Mouse (Mus musculus): ENCODE results near the gene Tlcd1. TPM values are rescaled to one million over a fixed set of nuclear protein-coding genes. Genes with fewer than 3 reads are reported as not detected.

Gene Tlcd1
- polyA plus RNA-seq, 1 experiment from 2014 or later: 28.0 TPM

DNA sequence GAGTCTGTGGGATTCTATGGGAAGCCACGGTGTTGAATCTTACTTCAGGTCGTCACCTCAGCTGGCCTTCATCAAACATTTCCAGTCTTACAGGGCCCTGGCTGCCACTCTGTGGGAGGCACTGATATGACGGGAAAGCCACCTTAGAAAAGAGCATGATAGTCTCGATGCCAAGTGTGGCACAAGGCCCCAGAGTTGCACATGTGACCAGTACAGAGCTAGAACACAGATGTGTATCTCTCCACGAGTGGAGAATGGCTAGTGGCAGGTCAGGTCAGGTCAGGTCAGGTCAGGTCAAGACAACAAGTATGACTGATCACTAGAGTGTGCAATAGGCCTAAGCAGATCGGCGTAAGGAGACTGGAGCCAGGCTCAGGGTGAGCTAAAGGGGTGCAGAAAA is 34.1 kb downstream of the Tlcd1 start:
- no peak overlapping the region for H3K9ac ChIP-seq (replicated peaks; ENCODE audit: low read depth, low read length)
- no peaks in the 10 kb centered on the region for H3K4me1 ChIP-seq (ENCODE audit: control insufficient read depth, insufficient read depth, low read length)
- WGBS: 52% methylated on average over 7 of the region's 7 CpGs
- H3K9me3 ChIP-seq (ENCODE audit: control insufficient read depth, low read depth, low read length): no peaks in the 10 kb centered on the region
- no peak overlapping the region for H3K27ac ChIP-seq (ENCODE audit: low read length)
- H3K4me2 ChIP-seq (replicated peaks; ENCODE audit: low read depth, low read length): no peak overlapping the region
- H3K27me3 ChIP-seq (ENCODE audit: control insufficient read depth, insufficient read depth, low read length): no peaks in the 10 kb centered on the region
- H3K36me3 ChIP-seq (ENCODE audit: control insufficient read depth, insufficient read depth, low read length): peaks cover 86% of the 10 kb centered on the region
- no peak overlapping the region for H3K4me3 ChIP-seq (ENCODE audit: low read depth, low read length)
- ATAC-seq (ENCODE audit: insufficient number of reproducible peaks, insufficient read depth, low FRiP score, low read depth): no peak

DNA sequence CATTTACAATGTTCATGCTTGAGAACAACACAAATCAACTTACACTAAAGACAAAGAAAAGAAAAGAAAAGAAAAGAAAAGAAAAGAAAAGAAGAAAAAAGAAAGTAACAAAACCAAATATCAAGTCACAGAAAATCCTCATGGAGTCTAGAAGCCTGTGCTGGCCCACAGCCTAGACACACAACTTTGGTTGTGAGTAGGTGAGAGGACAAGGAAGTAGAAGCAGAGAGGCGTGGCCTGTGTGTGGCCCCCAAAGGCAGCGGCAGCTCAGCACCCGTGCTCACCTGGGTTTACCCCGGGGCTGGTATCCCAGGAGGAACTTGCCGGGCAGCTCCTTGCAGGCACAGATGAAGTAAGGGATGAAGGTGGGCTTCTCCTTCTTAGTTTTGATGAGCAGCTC is 35.0 kb downstream of the Tlcd1 start:
- no peak for ATAC-seq (ENCODE audit: insufficient number of reproducible peaks, insufficient read depth, low FRiP score, low read depth)
- no peak overlapping the region for H3K9ac ChIP-seq (replicated peaks; ENCODE audit: low read depth, low read length)
- H3K27ac ChIP-seq (ENCODE audit: low read length): no peak overlapping the region
- no peaks in the 10 kb centered on the region for H3K27me3 ChIP-seq (ENCODE audit: control insufficient read depth, insufficient read depth, low read length)
- no peak overlapping the region for H3K4me3 ChIP-seq (ENCODE audit: low read depth, low read length)
- 89% methylated on average over 5 of the region's 5 CpGs for WGBS
- H3K4me1 ChIP-seq (ENCODE audit: control insufficient read depth, insufficient read depth, low read length): no peaks in the 10 kb centered on the region
- H3K4me2 ChIP-seq (replicated peaks; ENCODE audit: low read depth, low read length): no peak overlapping the region
- no peaks in the 10 kb centered on the region for H3K9me3 ChIP-seq (ENCODE audit: control insufficient read depth, low read depth, low read length)
- H3K36me3 ChIP-seq (ENCODE audit: control insufficient read depth, insufficient read depth, low read length): peaks cover 87% of the 10 kb centered on the region

DNA sequence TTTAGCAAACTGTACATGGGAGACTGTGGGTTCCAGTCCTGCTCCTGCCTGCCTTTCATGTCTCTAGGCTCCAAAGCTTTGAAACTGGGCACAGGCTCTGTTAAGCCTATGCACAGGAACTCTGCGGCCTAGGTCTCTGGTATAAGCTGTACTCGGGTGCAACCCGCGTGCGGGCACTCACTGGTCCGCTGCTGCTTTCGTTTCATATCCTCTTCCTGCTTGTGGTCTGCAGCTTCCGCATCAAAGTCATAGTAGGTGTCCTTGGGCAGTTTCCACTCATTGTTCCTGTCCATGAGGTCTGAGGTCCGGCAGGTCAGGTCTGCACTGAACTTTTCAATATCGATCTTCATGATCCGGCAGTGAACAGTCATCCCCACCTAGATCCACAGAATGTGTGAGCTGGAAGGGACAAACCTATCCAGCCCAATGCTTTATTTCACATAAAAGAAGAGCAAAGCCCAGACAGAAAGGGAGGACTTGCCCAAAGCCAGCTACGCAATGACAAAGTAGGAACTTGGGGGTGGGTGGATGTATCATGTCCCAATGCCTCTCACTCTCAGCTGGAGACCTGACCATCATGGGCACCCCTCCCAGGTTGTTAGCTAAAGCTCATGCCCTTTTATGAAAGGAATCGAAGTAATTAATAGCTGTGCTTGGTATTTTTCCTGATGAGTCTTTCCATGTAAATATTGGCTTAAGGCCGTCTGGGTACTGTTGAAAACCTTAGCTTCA is 36.7 kb downstream of the Tlcd1 start:
- H3K9me3 ChIP-seq (ENCODE audit: control insufficient read depth, low read depth, low read length): no peaks in the 10 kb centered on the region
- H3K4me2 ChIP-seq (replicated peaks; ENCODE audit: low read depth, low read length): no peak overlapping the region
- no peak overlapping the region for H3K9ac ChIP-seq (replicated peaks; ENCODE audit: low read depth, low read length)
- H3K36me3 ChIP-seq (ENCODE audit: control insufficient read depth, insufficient read depth, low read length): peaks cover 87% of the 10 kb centered on the region
- WGBS: 95% methylated on average over 14 of the region's 14 CpGs
- no peaks in the 10 kb centered on the region for H3K4me1 ChIP-seq (ENCODE audit: control insufficient read depth, insufficient read depth, low read length)
- no peaks in the 10 kb centered on the region for H3K27me3 ChIP-seq (ENCODE audit: control insufficient read depth, insufficient read depth, low read length)
- ATAC-seq (ENCODE audit: insufficient number of reproducible peaks, insufficient read depth, low FRiP score, low read depth): no peak
- H3K4me3 ChIP-seq (ENCODE audit: low read depth, low read length): no peak overlapping the region
- no peak overlapping the region for H3K27ac ChIP-seq (ENCODE audit: low read length)

DNA sequence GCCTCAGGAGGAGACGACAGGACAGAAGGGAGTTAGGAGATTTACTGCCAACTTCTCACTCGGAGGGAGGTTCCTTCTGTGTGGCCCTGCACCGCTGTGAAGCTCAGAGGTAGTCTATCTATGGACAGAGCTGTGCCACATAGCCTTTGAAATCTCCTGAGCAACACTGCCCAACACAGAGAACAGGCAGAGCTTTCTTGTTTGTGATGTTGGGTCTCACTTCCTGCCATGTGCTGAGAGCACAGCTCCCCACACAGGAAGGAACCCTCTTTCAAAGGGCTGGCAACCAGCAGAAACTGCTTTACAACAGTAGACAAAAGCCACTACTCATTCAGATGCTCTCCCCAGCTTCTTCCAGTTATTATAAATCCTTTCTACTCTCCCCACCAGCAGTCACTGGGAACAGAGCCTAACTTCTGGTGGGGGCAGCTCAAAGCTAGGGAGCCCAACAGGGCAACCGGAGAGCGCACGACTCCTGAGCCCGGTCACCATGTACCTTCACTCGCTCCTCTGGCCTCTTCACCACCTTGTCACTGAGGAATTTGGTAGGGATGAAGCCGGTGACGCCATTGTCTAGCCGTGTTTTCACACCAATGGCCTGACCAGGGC is 39.3 kb downstream of the Tlcd1 start:
- H3K4me3 ChIP-seq (ENCODE audit: low read depth, low read length): no peak overlapping the region
- no peak for ATAC-seq (ENCODE audit: insufficient number of reproducible peaks, insufficient read depth, low FRiP score, low read depth)
- no peaks in the 10 kb centered on the region for H3K4me1 ChIP-seq (ENCODE audit: control insufficient read depth, insufficient read depth, low read length)
- no peaks in the 10 kb centered on the region for H3K27me3 ChIP-seq (ENCODE audit: control insufficient read depth, insufficient read depth, low read length)
- WGBS: 86% methylated on average over 11 of the region's 11 CpGs
- no peak overlapping the region for H3K4me2 ChIP-seq (replicated peaks; ENCODE audit: low read depth, low read length)
- H3K36me3 ChIP-seq (ENCODE audit: control insufficient read depth, insufficient read depth, low read length): peaks cover 86% of the 10 kb centered on the region
- no peak overlapping the region for H3K9ac ChIP-seq (replicated peaks; ENCODE audit: low read depth, low read length)
- H3K27ac ChIP-seq (ENCODE audit: low read length): no peak overlapping the region
- H3K9me3 ChIP-seq (ENCODE audit: control insufficient read depth, low read depth, low read length): no peaks in the 10 kb centered on the region

DNA sequence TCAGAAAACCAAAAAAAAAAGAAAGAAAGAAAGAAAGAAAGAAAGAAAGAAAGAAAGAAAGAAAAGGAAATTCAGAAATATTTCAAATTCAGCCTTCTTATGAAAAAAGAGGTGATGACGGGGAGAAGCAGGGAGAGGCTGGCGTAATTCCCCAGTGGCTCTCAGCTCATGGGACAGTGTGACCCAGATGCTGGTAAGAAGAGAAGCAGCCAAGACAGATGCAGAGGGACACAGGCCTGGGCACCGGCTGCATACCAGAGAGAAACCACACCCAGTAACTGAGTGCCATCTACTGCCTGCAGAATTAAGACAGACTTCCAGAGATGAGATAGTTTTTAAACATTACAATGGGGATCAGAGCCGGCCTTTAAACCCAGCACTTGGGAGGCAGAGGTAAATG is 47.1 kb downstream of the Tlcd1 start:
- Histone ChIP-seq H3K9ac (replicated peaks; ENCODE audit: low read depth, low read length) (no peak overlapping the region), H3K4me2 (replicated peaks; ENCODE audit: low read depth, low read length) (no peak overlapping the region), H3K27ac (ENCODE audit: low read length) (no peak overlapping the region), H3K4me1 (ENCODE audit: control insufficient read depth, insufficient read depth, low read length) (no peaks in the 10 kb centered on the region), H3K9me3 (ENCODE audit: control insufficient read depth, low read depth, low read length) (no peaks in the 10 kb centered on the region), H3K36me3 (ENCODE audit: control insufficient read depth, insufficient read depth, low read length) (peaks cover 96% of the 10 kb centered on the region), H3K27me3 (ENCODE audit: control insufficient read depth, insufficient read depth, low read length) (no peaks in the 10 kb centered on the region), H3K4me3 (ENCODE audit: low read depth, low read length) (no peak overlapping the region)
- 91% methylated on average over 4 of the region's 4 CpGs for WGBS
- no peak for ATAC-seq (ENCODE audit: insufficient number of reproducible peaks, insufficient read depth, low FRiP score, low read depth)

Small RNA genes within 50 kb of the gene (microRNA-seq; reads per million reads assigned to microRNA genes)
- gene Mir7653: not detected

Other genes with a start within 250 kb of the Tlcd1 start
- gene Sez6, start 245.9 kb upstream of the Tlcd1 start, polyA plus RNA-seq (2014; fragmentation: Nextera tagmentation; extraction: Ambion mirVana): 2.1 and 3.0 TPM in 2 replicates
- 16.9 and 22.5 TPM in 2 replicates for gene Phf12, start 194.0 kb upstream of the Tlcd1 start, polyA plus RNA-seq (2014; fragmentation: Nextera tagmentation; extraction: Ambion mirVana)
- 19.1 and 21.4 TPM in 2 replicates for gene Dhrs13, start 144.4 kb upstream of the Tlcd1 start, polyA plus RNA-seq (2014; fragmentation: Nextera tagmentation; extraction: Ambion mirVana)
- 54.1 and 60.6 TPM in 2 replicates for gene Flot2, start 138.8 kb upstream of the Tlcd1 start, polyA plus RNA-seq (2014; fragmentation: Nextera tagmentation; extraction: Ambion mirVana)
- gene Eral1, start 96.3 kb upstream of the Tlcd1 start, polyA plus RNA-seq (2014; fragmentation: Nextera tagmentation; extraction: Ambion mirVana): 33.4 and 33.5 TPM in 2 replicates
- gene Fam222b, start 82.1 kb upstream of the Tlcd1 start, polyA plus RNA-seq (2014; fragmentation: Nextera tagmentation; extraction: Ambion mirVana): 15.2 and 16.4 TPM in 2 replicates
- 53.5 and 54.7 TPM in 2 replicates for gene Traf4, start 11.1 kb upstream of the Tlcd1 start, polyA plus RNA-seq (2014; fragmentation: Nextera tagmentation; extraction: Ambion mirVana)
- gene Nek8, start within 50 bp of the Tlcd1 start, polyA plus RNA-seq (2014; fragmentation: Nextera tagmentation; extraction: Ambion mirVana): 16.0 and 17.4 TPM in 2 replicates
- 1,708 and 1,741 TPM in 2 replicates for gene Rpl23a, start 6.9 kb downstream of the Tlcd1 start, polyA plus RNA-seq (2014; fragmentation: Nextera tagmentation; extraction: Ambion mirVana)
- 156 and 171 TPM in 2 replicates for gene Rab34, start 11.7 kb downstream of the Tlcd1 start, polyA plus RNA-seq (2014; fragmentation: Nextera tagmentation; extraction: Ambion mirVana)
- gene Proca1, start 16.7 kb downstream of the Tlcd1 start, polyA plus RNA-seq (2014; fragmentation: Nextera tagmentation; extraction: Ambion mirVana): 2.7 and 3.3 TPM in 2 replicates
- 101 and 102 TPM in 2 replicates for gene Sdf2, start 69.0 kb downstream of the Tlcd1 start, polyA plus RNA-seq (2014; fragmentation: Nextera tagmentation; extraction: Ambion mirVana)
- 25.3 and 26.2 TPM in 2 replicates for gene Supt6, start 69.3 kb downstream of the Tlcd1 start, polyA plus RNA-seq (2014; fragmentation: Nextera tagmentation; extraction: Ambion mirVana)
- gene 2610507B11Rik, start 85.0 kb downstream of the Tlcd1 start, polyA plus RNA-seq (2014; fragmentation: Nextera tagmentation; extraction: Ambion mirVana): 98.3 and 98.7 TPM in 2 replicates
- 0.17 and 0.32 TPM in 2 replicates for gene BC030499, start 114.1 kb downstream of the Tlcd1 start, polyA plus RNA-seq (2014; fragmentation: Nextera tagmentation; extraction: Ambion mirVana)
- gene Spag5, start 124.8 kb downstream of the Tlcd1 start, polyA plus RNA-seq (2014; fragmentation: Nextera tagmentation; extraction: Ambion mirVana): 40.5 and 44.6 TPM in 2 replicates
- 18.8 and 21.2 TPM in 2 replicates for gene Aldoc, start 146.3 kb downstream of the Tlcd1 start, polyA plus RNA-seq (2014; fragmentation: Nextera tagmentation; extraction: Ambion mirVana)
- gene Pigs, start 151.7 kb downstream of the Tlcd1 start, polyA plus RNA-seq (2014; fragmentation: Nextera tagmentation; extraction: Ambion mirVana): 67.7 and 69.8 TPM in 2 replicates
- gene Unc119, start 166.8 kb downstream of the Tlcd1 start, polyA plus RNA-seq (2014; fragmentation: Nextera tagmentation; extraction: Ambion mirVana): 45.9 and 47.5 TPM in 2 replicates
- 0.45 and 0.64 TPM in 2 replicates for gene Foxn1, start 209.8 kb downstream of the Tlcd1 start, polyA plus RNA-seq (2014; fragmentation: Nextera tagmentation; extraction: Ambion mirVana)
- 0.10 TPM in 2 replicates for gene Slc13a2, start 245.5 kb downstream of the Tlcd1 start, polyA plus RNA-seq (2014; fragmentation: Nextera tagmentation; extraction: Ambion mirVana)

Data from stomach, embryonic 14.5 days (tissue).